Mouse (Mus musculus) kidney, adult 2 months (tissue): ENCODE results near the gene Spsb4. TPM values are rescaled to one million over a fixed set of nuclear protein-coding genes. Genes with fewer than 3 reads are reported as not detected.

Experiments
- DNase-seq: peaks from one replicate; pipeline ENCODE4 v3.0.0; 2021
- H3K27ac ChIP-seq: fragments of 200-500 bp; 2 replicates; pipeline ENCODE4 v1.5.1; 2012; ENCODE audit warnings: low read depth, low read length, control low read depth, inconsistent platforms; ENCODE audit not compliant: insufficient read depth
- H3K27me3 ChIP-seq: fragments of 200-500 bp; replicated peaks from 2 replicates; pipeline ENCODE4 v1.6.1; 2012; ENCODE audit warnings: mild to moderate bottlenecking, moderate library complexity, low read length, inconsistent platforms; ENCODE audit not compliant: control insufficient read depth, insufficient read depth
- H3K36me3 ChIP-seq: fragments of 200-500 bp; 2 replicates; pipeline ENCODE4 v1.6.1; 2012; ENCODE audit warnings: mild to moderate bottlenecking, moderate library complexity, low read length, inconsistent platforms; ENCODE audit not compliant: control insufficient read depth, insufficient read depth
- H3K4me1 ChIP-seq: fragments of 200-500 bp; 2 replicates; pipeline ENCODE4 v1.6.1; 2011; ENCODE audit warnings: low read length; ENCODE audit not compliant: control insufficient read depth, insufficient read depth
- H3K4me3 ChIP-seq: fragments of 200-500 bp; 2 replicates; pipeline ENCODE4 v1.5.1; 2011; ENCODE audit warnings: mild to moderate bottlenecking, low read depth, low read length, control low read depth; ENCODE audit not compliant: insufficient read depth
- CTCF ChIP-seq: fragments of 200-500 bp; conservative IDR thresholded peaks from 2 replicates; pipeline ENCODE4 v1.5.1; 2011; ENCODE audit warnings: low read depth, mild to moderate bottlenecking, control low read depth, low read length, moderate library complexity, mixed read lengths; ENCODE audit not compliant: insufficient read depth, insufficient read length
- POLR2A ChIP-seq: fragments of 200-500 bp; IDR thresholded peaks from one replicate; pipeline ENCODE4 v1.6.1; 2011; ENCODE audit warnings: low read depth, low read length, control low read depth
- WGBS: fragments of 180-500 bp; shearing (Covaris S2); methylation state at CpG from one replicate; pipeline ENCODE4 v1.1.7; 2018; 5-methylcytosine and 5-hydroxymethylcytosine counted together
- polyA plus RNA-seq: library from polyadenylated mRNA; depleted of rRNA; stranded (reverse); fragments of >200 nt; gene quantifications from 2 replicates; pipeline ENCODE4 v1.2.3, GENCODE M21; 2012

Gene Spsb4
- polyA plus RNA-seq, 1 experiment, result 62.5 TPM

GRCm38 (mm10) chr9:96967516-96967915 is 51.1 kb downstream of the Spsb4 start:
- TF ChIP-seq POLR2A (no peak), CTCF (no peak)
- WGBS, result 23% methylated on average over 1 of the region's 1 CpGs
- no peaks in the 10 kb centered on the region for H3K27me3 ChIP-seq
- H3K4me3 ChIP-seq, result no peak overlapping the region
- H3K4me1 ChIP-seq, result peaks cover 55% of the 10 kb centered on the region
- DNase-seq, result peak; percentile 91
- H3K27ac ChIP-seq, result peak overlapping the region; percentile 95
- H3K36me3 ChIP-seq, result no peaks in the 10 kb centered on the region

GRCm38 (mm10) chr9:96966465-96966864 is 52.2 kb downstream of the Spsb4 start:
- WGBS, result 42% methylated on average over 7 of the region's 7 CpGs
- Histone ChIP-seq H3K27me3 (no peaks in the 10 kb centered on the region), H3K27ac (peak overlapping the region; percentile 95), H3K4me1 (peaks cover 53% of the 10 kb centered on the region), H3K4me3 (peak overlapping the region; percentile 2; the same call in 1 of the 2 replicates), H3K36me3 (no peaks in the 10 kb centered on the region)
- TF ChIP-seq POLR2A, result no peak
- no peak for TF ChIP-seq CTCF
- peak; percentile 95 for DNase-seq

- Histone ChIP-seq H3K4me1 (peaks cover 50% of the 10 kb centered on the region), H3K36me3 (no peaks in the 10 kb centered on the region), H3K27me3 (no peaks in the 10 kb centered on the region), H3K27ac (peak overlapping the region; percentile 54; the same call in 1 of the 2 replicates), H3K4me3 (no peak overlapping the region)
- WGBS, result 46% methylated on average over 13 of the region's 13 CpGs
- peak; percentile 81 for DNase-seq
- TF ChIP-seq POLR2A, result no peak
- TF ChIP-seq CTCF, result no peak
Measured at GRCm38 (mm10) chr9:96963443-96964215, 55.0 kb downstream of the Spsb4 start.

- WGBS, result 50% methylated on average over 8 of the region's 8 CpGs
- TF ChIP-seq POLR2A (no peak), CTCF (no peak)
- no peak for DNase-seq
- Histone ChIP-seq H3K27ac (peak overlapping the region; percentile 54), H3K4me3 (no peak overlapping the region), H3K36me3 (no peaks in the 10 kb centered on the region), H3K27me3 (no peaks in the 10 kb centered on the region), H3K4me1 (peaks cover 53% of the 10 kb centered on the region)
Measured at GRCm38 (mm10) chr9:96962714-96963113, 55.9 kb downstream of the Spsb4 start.

GRCm38 (mm10) chr9:96961986-96962701 is 56.5 kb downstream of the Spsb4 start:
- peak overlapping the region; percentile 54 for H3K27ac ChIP-seq
- WGBS, result 33% methylated on average over 17 of the region's 17 CpGs
- H3K36me3 ChIP-seq, result no peaks in the 10 kb centered on the region
- no peak for TF ChIP-seq POLR2A
- no peak for TF ChIP-seq CTCF
- peaks cover 57% of the 10 kb centered on the region for H3K4me1 ChIP-seq
- no peak overlapping the region for H3K4me3 ChIP-seq
- no peaks in the 10 kb centered on the region for H3K27me3 ChIP-seq
- peak; percentile 89 for DNase-seq

GRCm38 (mm10) chr9:96961006-96961405 is 57.6 kb downstream of the Spsb4 start:
- H3K27me3 ChIP-seq, result no peaks in the 10 kb centered on the region
- H3K36me3 ChIP-seq, result no peaks in the 10 kb centered on the region
- no peak overlapping the region for H3K4me3 ChIP-seq
- peaks cover 52% of the 10 kb centered on the region for H3K4me1 ChIP-seq
- peak; percentile 67 for DNase-seq
- WGBS, result 47% methylated on average over 7 of the region's 7 CpGs
- no peak overlapping the region for H3K27ac ChIP-seq
- TF ChIP-seq POLR2A (no peak), CTCF (peak; percentile 76)

GRCm38 (mm10) chr9:96960241-96960640 is 58.4 kb downstream of the Spsb4 start:
- 54% methylated on average over 4 of the region's 4 CpGs for WGBS
- peaks cover 45% of the 10 kb centered on the region for H3K4me1 ChIP-seq
- TF ChIP-seq CTCF (peak; percentile 71), POLR2A (no peak)
- DNase-seq, result peak; percentile 69
- no peak overlapping the region for H3K27ac ChIP-seq
- no peaks in the 10 kb centered on the region for H3K36me3 ChIP-seq
- no peaks in the 10 kb centered on the region for H3K27me3 ChIP-seq
- no peak overlapping the region for H3K4me3 ChIP-seq
